Mouse (Mus musculus) MEL (cell line): ENCODE measurements at regions not wholly inside any gene's neighbourhood (a gene's known extent, or its start where the extent isn't known, plus 50 kb on each side); places are given as distances from the start of the nearest gene placed in this dataset.

Experiments used
- DNase-seq: peaks from one replicate; pipeline ENCODE4 v3.0.0; 2011; ENCODE audit warnings: low read depth, low spot score
- H3K27ac ChIP-seq: 2 replicates; pipeline ENCODE4 v1.5.1; 2012; ENCODE audit warnings: low read depth, mild to moderate bottlenecking, control low read depth, low read length, moderate library complexity; ENCODE audit not compliant: control insufficient read depth
- H3K27me3 ChIP-seq, 2 experiments: fragments of 150-350 bp in 1 of 2; sonication (generic) in 1 of 2; 2 replicates each; pipeline ENCODE4 v1.6.1; 2012; ENCODE audit warnings: low read length in 2 of 2, mild to moderate bottlenecking in 2 of 2, improper control_type of control experiment in 1 of 2, moderate library complexity in 1 of 2; ENCODE audit not compliant: insufficient read depth in 2 of 2, control insufficient read depth in 1 of 2
- H3K36me3 ChIP-seq, 2 experiments: 2 replicates each; pipeline ENCODE4 v1.6.1; 2012 to 2014; ENCODE audit warnings: low read length in 2 of 2, improper control_type of control experiment in 1 of 2, inconsistent platforms in 1 of 2, mild to moderate bottlenecking in 1 of 2; ENCODE audit not compliant: insufficient read depth in 2 of 2, control insufficient read depth in 1 of 2
- H3K4me1 ChIP-seq, 2 experiments: fragments of 150-350 bp in 1 of 2; sonication (generic) in 1 of 2; 2 replicates each; pipeline ENCODE4 v1.6.1; 2012; ENCODE audit warnings: low read length in 2 of 2, improper control_type of control experiment in 1 of 2, mild to moderate bottlenecking in 1 of 2; ENCODE audit not compliant: insufficient read depth in 2 of 2, control insufficient read depth in 1 of 2
- H3K4me3 ChIP-seq, 2 experiments: fragments of 150-350 bp in 1 of 2; sonication (generic) in 1 of 2; 2 replicates each; pipeline ENCODE4 v1.5.1; 2012; ENCODE audit warnings: low read depth in 2 of 2, low read length in 2 of 2, mild to moderate bottlenecking in 2 of 2, moderate library complexity in 2 of 2, control low read depth in 1 of 2, improper control_type of control experiment in 1 of 2; ENCODE audit not compliant: control insufficient read depth in 1 of 2, insufficient read depth in 1 of 2
- H3K79me2 ChIP-seq: 2 replicates; pipeline ENCODE4 v1.6.1; 2012; ENCODE audit warnings: mild to moderate bottlenecking, low read length, moderate library complexity; ENCODE audit not compliant: control insufficient read depth, poor library complexity, insufficient read depth
- H3K9ac ChIP-seq: 2 replicates; pipeline ENCODE4 v1.6.1; 2012; ENCODE audit warnings: low read depth, mild to moderate bottlenecking, control low read depth, low read length, moderate library complexity; ENCODE audit not compliant: control insufficient read depth, poor library complexity, severe bottlenecking
- H3K9me3 ChIP-seq: fragments of 150-350 bp; sonication (generic); replicated peaks from 2 replicates; pipeline ENCODE4 v1.6.1; 2012; ENCODE audit warnings: mild to moderate bottlenecking, low read length, improper control_type of control experiment, moderate library complexity; ENCODE audit not compliant: insufficient read depth
- BHLHE40 ChIP-seq: IDR thresholded peaks from 2 replicates; pipeline ENCODE4 v1.6.1; 2012; ENCODE audit warnings: low read depth, mild to moderate bottlenecking, inconsistent platforms, low read length, improper control_type of control experiment, borderline replicate concordance
- CHD1 ChIP-seq: IDR thresholded peaks from 2 replicates; pipeline ENCODE4 v1.6.1; 2012; ENCODE audit warnings: low read depth, mild to moderate bottlenecking, inconsistent platforms, low read length, improper control_type of control experiment
- CTCF ChIP-seq, 3 experiments: IDR thresholded peaks in 2 of 3; conservative IDR thresholded peaks in 1 of 3; 2 replicates each; pipeline ENCODE4 v1.5.1; 2011 to 2012; ENCODE audit warnings: low read length in 3 of 3, low read depth in 2 of 3, mild to moderate bottlenecking in 2 of 3, improper control_type of control experiment in 1 of 3, inconsistent platforms in 1 of 3, mixed read lengths in 1 of 3, moderate library complexity in 1 of 3; ENCODE audit not compliant: control insufficient read depth in 1 of 3, insufficient read depth in 1 of 3, poor library complexity in 1 of 3, severe bottlenecking in 1 of 3
- E2F4 ChIP-seq: IDR thresholded peaks from 2 replicates; pipeline ENCODE4 v1.6.1; 2011; ENCODE audit warnings: low read depth, low read length, improper control_type of control experiment, borderline replicate concordance
- HCFC1 ChIP-seq: IDR thresholded peaks from 2 replicates; pipeline ENCODE4 v1.6.1; 2012; ENCODE audit warnings: low read depth, mild to moderate bottlenecking, inconsistent platforms, low read length, improper control_type of control experiment, moderate library complexity
- KAT2A ChIP-seq: conservative IDR thresholded peaks from 2 replicates; pipeline ENCODE4 v1.6.1; 2012; ENCODE audit warnings: low read depth, low read length, improper control_type of control experiment, inconsistent platforms
- MAFK ChIP-seq: IDR thresholded peaks from 2 replicates; pipeline ENCODE4 v1.6.1; 2011; ENCODE audit warnings: low read depth, mild to moderate bottlenecking, low read length, improper control_type of control experiment, borderline replicate concordance
- MEF2A ChIP-seq: IDR thresholded peaks from 2 replicates; pipeline ENCODE4 v1.6.1; 2014; ENCODE audit warnings: low read depth, mild to moderate bottlenecking, inconsistent platforms, low read length, improper control_type of control experiment; ENCODE audit not compliant: poor library complexity, insufficient replicate concordance, severe bottlenecking; ENCODE audit errors: extremely low read depth
- MXI1 ChIP-seq: IDR thresholded peaks from 2 replicates; pipeline ENCODE4 v1.6.1; 2011; ENCODE audit warnings: mild to moderate bottlenecking, low read depth, low read length, improper control_type of control experiment
- MYC ChIP-seq: IDR thresholded peaks from 2 replicates; pipeline ENCODE4 v1.6.1; 2011; ENCODE audit warnings: low read depth, mild to moderate bottlenecking, low read length, improper control_type of control experiment, moderate library complexity
- POLR2A ChIP-seq, 2 experiments: IDR thresholded peaks; 2 replicates each; pipeline ENCODE4 v1.6.1; 2011 to 2012; ENCODE audit warnings: low read length in 2 of 2, mild to moderate bottlenecking in 2 of 2, control low read depth in 1 of 2, improper control_type of control experiment in 1 of 2, low read depth in 1 of 2, moderate library complexity in 1 of 2; ENCODE audit not compliant: control insufficient read depth in 1 of 2, insufficient read depth in 1 of 2, poor library complexity in 1 of 2
- POLR2AphosphoS5 ChIP-seq: IDR thresholded peaks from 2 replicates; pipeline ENCODE4 v1.6.1; 2012; ENCODE audit warnings: low read depth, borderline replicate concordance, mild to moderate bottlenecking, inconsistent platforms, low read length, moderate library complexity, mixed read lengths
- RCOR1 ChIP-seq: IDR thresholded peaks from 2 replicates; pipeline ENCODE4 v1.6.1; 2012; ENCODE audit warnings: low read depth, mild to moderate bottlenecking, inconsistent platforms, low read length, improper control_type of control experiment
- TAL1 ChIP-seq: IDR thresholded peaks from 2 replicates; pipeline ENCODE4 v1.6.1; 2012; ENCODE audit warnings: mild to moderate bottlenecking, inconsistent platforms, low read length, moderate library complexity, mixed read lengths
- TCF12 ChIP-seq: IDR thresholded peaks from 2 replicates; pipeline ENCODE4 v1.6.1; 2014; ENCODE audit warnings: low read depth, mild to moderate bottlenecking, inconsistent platforms, low read length, improper control_type of control experiment, moderate library complexity
- ZMIZ1 ChIP-seq: IDR thresholded peaks from 2 replicates; pipeline ENCODE4 v1.6.1; 2012; ENCODE audit warnings: low read depth, mild to moderate bottlenecking, inconsistent platforms, low read length, improper control_type of control experiment, moderate library complexity

DNA sequence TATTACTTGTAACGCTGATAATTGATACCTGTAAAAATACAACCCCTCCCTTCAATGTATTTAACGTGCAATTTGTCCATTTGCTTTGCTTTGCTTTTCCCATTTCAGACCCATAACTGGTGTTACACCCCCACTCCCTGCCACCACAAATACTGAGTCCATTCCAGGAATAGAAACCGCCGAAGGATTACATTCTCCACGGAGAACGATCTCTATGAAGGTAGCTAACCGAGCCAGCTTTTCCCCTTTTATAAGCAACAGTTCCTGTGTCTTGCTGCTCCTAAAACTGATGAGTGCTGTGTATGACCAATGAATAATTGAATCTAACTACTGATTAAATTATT lies 450.9 kb upstream of the Ubash3b start:
- no peaks in the 10 kb centered on the region for H3K4me1 ChIP-seq
- no peak overlapping the region for H3K9ac ChIP-seq
- H3K9me3 ChIP-seq: no peaks in the 10 kb centered on the region
- H3K27ac ChIP-seq: no peak overlapping the region
- no peak overlapping the region for H3K4me3 ChIP-seq
- TF ChIP-seq CTCF (IDR thresholded peaks at IDR 0.05 in 2 of 3, conservative IDR thresholded peaks at IDR 0.05 in 1 of 3; ENCODE audit: control insufficient read depth in 1 of 3, insufficient read depth in 1 of 3, low read depth in 2 of 3, low read length in 3 of 3, poor library complexity in 1 of 3, severe bottlenecking in 1 of 3): no peak
- TF ChIP-seq POLR2AphosphoS5: no peak
- TF ChIP-seq, all 39 proteins: peak for 0
- H3K36me3 ChIP-seq: no peaks in the 10 kb centered on the region
- no peaks in the 10 kb centered on the region for H3K27me3 ChIP-seq
- no peaks in the 10 kb centered on the region for H3K79me2 ChIP-seq
- DNase-seq: no peak

DNA sequence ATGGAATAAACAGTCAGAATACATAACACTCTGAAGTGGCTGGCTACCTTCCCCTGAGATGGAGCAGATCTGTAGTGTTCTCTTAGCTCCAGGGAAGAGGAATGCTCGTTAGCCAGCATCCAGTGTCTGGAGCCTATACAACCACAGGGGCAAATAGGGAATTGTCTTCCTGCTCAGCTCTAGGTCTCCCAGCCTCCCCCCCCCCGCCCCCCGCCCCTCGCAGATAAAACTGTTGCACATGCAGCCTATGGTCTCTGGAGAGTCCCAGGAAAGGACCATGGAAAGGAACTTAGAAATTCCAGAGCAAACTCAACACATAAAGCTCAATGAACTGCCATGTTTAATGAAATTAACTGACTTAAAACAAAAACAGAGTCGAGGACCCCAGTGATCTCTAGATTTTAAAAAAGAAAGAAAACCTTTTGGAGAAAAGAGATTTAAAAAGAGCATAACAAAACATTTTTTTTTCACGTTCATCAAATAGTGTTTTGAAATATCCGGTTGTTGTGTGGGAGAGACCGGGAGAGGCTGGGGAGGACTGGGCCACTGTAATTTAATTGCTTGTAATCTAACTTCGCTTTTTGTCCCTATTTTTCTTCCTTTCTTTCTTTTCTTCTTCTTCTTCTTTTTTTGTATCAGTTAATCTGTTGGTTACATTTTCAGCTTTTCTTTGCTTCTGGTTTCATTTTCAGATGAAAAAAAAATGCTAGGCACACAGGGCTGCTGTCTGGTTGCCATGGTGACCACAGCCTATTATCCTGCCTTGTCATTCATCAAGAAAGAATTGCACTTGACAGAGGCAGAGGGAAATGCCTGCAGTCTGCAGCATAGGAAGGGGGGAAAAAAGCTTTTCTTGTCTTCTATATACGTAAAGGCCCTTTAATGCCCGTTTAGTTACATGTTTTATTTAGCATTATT lies 450.3 kb upstream of the Ubash3b start:
- H3K4me3 ChIP-seq: no peak overlapping the region
- no peaks in the 10 kb centered on the region for H3K36me3 ChIP-seq
- H3K79me2 ChIP-seq: no peaks in the 10 kb centered on the region
- H3K4me1 ChIP-seq: no peaks in the 10 kb centered on the region
- no peak overlapping the region for H3K9ac ChIP-seq
- H3K27me3 ChIP-seq: no peaks in the 10 kb centered on the region
- no peak for DNase-seq
- TF ChIP-seq MYC (no peak), ZMIZ1 (no peak), E2F4 (no peak), TCF12 (no peak), POLR2A (IDR thresholded peaks at IDR 0.05; ENCODE audit: control insufficient read depth in 1 of 2, insufficient read depth in 1 of 2, low read depth in 1 of 2, low read length in 2 of 2, poor library complexity in 1 of 2) (no peak), KAT2A (no peak), BHLHE40 (no peak), CHD1 (no peak), MAFK (no peak), MEF2A (no peak), MXI1 (no peak), RCOR1 (no peak), TAL1 (no peak), HCFC1 (no peak)
- TF ChIP-seq, all 39 proteins: peak for 0
- H3K9me3 ChIP-seq: no peaks in the 10 kb centered on the region
- H3K27ac ChIP-seq: no peak overlapping the region
